Mouse (Mus musculus): Measurements from ENCODE around the gene Ccng2.

Gene Ccng2

DNA sequence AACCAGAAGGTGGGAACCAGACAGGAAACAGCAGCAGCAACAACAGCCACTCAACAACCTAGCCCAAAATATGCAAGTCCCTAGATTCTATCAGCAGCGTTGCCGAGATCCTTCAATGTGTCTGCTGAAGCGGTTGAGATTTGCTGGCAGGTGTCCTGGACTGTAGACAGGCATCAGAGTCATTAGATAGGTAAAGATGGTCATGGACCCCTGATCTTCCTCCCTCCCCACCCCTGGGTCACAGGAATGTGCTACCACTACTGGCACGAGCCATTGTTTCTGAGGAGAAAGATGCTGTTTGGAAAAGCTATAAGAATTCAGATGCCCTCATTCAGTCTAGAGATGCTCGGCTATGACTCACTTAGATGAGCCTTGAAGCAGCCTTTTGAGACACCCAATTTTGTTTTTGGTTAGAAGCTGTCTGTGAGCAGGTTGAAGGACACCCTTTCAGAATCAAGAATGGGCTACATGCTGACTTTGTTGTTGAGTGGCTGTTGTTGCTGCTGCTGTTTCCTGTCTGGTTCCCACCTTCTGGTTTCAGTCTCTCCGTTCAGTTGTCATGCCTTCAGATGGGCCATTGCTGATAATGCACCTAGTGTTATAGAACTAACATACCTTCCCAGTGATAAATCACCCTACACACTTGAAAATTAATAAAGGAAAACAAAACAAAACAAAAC is 3.5 kb upstream of the Ccng2 start:
- DNase-seq (ENCODE audit: low spot score in 2 of 2), result no peak

DNA sequence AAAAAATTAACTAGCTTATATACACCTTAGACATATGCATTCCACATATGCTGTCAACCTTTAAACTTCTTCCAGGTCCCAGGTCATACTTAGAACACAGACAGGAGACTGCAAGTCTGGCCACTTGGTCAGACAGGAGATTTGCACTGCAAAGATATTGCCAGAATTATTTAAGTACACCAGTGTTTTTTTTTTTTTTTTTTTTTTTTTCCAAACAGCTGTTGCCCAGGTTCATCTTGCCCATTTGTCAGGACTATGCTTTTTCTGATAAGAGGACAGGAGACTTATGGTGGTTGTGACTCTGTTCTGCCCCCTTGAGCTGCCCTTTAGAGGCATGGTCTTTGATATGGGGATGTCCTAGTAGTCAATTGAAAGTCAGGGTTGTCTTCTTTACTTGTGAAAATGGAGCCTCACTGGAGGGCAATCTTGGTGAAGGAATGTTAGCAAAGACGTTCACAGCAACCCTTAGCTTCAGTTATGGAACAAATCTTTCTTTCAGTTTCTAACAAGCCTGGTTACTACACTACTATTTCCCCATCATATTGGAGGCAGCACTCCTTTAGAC is 2.8 kb upstream of the Ccng2 start:
- no peak for DNase-seq (ENCODE audit: low spot score in 2 of 2)

DNA sequence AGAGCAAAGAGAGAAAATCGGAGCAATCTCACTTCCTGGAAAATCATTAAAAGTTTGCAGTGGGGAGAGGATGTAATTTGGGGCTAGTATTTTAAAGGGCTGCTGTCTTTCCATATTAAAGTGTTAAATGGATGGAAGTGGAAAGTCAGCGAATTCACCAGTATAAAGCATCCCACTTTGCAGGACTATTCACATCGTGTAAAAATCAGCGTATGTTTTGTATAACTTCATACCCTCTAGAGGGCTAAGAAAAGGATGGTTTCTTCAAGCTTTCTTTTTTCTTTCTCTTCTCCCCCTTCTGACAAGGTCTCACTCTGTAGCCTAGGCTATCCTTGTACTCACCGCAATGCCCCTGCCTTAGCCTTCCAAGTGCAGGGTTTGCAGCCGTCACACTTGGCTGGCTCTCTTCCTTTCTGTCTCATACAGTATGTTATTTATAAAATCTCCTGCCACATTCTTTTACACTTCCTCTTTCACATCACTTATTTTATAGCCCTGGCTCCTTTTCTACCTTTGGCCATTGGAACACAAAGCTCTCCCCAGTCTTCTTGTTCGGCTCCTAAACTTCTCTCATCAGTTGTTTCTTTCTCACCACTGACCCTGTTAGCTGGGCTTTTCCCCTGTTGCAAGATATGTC is 1.8 kb upstream of the Ccng2 start:
- no peak for DNase-seq (ENCODE audit: low spot score in 2 of 2)

DNA sequence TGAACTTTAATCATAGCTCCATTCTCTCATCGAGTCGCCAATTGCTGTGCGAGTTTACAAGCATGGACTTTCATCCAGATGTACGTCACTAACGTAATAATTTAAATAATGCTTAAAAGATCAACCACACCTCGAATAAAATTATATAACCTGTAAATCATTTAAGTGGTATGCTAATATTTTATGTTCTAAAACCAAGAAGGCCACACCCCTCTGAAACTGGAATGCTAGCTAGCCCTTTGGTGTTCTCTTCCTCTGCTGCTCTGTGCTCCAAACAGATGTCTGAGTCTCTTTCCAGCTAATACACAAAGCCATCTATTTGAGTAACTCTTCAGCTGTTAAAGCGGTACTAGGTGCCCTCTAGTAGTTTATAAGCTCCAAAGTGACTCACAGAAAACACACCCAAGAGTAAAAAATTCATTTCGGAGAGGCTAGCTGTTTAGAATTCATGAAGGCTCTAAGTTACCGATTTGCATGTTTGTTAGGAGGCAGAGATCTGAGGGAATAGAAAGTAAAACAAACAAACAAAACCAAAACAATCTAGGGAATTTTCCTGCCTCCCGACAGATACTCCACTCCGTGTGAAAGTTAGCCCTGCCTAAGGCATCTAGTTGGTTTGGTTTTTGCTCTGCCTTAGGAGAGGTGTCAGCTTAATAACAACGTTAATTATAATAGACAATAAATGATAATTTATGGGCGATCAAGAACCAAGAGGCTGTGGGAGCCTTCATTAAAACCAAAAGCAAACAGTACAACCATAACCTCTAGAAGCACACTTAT is 1.1 kb upstream of the Ccng2 start:
- DNase-seq (ENCODE audit: low spot score in 2 of 2), result no peak

DNA sequence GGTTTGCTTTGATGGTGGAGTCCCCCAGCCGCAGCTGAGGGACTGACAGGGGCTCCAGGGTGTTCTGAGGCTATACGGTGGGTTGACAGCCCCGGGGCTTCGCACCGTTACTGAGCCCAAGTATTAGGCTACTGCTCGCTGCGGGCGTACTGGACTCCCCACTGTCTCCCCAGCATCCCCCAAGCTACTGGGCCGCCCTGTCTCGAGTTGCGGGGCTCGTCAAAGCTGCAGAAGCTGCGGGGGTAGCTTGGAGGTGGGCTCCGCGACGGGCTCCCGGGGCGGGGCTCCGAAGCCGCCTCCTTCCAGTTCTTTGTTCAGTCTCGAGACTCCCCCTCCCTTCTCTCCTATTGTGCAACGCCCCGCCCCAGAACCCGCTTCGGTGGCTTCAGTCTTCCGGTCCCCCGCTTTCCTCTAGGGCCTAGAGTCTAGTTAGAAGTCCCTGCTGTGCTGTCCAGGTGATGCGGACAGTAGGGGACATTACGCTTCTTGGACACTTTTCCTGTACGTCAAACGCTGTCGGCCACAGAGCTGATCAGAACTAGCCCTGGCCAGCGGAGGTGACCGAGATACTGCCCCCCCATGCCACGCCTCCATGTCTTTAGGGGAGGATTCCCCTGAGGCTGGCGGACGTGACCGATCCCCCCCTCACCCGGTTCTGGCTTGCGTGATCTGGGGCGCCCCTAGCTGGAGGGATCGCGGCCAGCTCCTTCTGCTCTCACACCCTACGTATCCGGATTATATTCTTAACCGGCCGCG is 972 bp downstream of the Ccng2 start:
- DNase-seq (ENCODE audit: low spot score in 2 of 2), result peak; percentile 75 to 76

DNA sequence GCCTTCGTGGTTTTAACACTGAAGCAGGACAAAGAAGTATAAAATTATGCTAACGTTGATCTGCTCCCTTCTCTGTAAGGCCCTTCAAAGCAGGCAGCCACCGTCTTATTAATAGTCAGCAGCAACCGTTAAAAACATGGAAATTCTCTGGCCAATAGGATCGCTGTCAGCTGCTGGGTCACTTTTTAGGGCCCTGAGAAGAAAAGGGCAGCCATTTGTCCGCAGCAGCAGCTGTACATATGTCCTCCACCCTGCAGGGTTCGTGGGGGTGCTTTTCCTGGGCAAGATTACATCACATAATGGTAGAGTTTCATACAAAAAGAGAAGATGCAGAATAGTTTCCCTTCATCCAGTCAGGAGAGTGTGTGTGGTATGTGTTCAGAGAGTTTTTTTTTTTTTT is 3.0 kb downstream of the Ccng2 start:
- DNase-seq (ENCODE audit: low spot score in 2 of 2), result no peak

DNA sequence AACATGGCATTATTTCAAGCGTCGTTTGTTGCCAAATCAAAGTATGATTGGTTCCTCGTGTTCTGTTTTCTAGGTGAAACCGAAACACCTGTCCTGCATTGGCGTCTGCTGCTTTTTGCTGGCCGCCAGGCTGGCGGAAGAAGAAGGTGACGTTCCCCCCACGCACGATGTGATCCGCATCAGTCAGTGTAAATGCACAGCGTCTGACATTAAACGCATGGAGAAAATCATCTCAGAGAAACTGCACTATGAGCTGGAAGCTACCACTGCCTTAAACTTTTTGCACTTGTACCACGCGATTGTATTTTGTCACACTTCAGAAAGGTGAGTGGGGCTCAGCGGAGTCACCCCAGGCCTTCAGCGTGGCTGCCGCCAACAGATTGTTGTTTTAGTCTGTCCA is 3.7 kb downstream of the Ccng2 start:
- no peak for DNase-seq (ENCODE audit: low spot score in 2 of 2)

DNA sequence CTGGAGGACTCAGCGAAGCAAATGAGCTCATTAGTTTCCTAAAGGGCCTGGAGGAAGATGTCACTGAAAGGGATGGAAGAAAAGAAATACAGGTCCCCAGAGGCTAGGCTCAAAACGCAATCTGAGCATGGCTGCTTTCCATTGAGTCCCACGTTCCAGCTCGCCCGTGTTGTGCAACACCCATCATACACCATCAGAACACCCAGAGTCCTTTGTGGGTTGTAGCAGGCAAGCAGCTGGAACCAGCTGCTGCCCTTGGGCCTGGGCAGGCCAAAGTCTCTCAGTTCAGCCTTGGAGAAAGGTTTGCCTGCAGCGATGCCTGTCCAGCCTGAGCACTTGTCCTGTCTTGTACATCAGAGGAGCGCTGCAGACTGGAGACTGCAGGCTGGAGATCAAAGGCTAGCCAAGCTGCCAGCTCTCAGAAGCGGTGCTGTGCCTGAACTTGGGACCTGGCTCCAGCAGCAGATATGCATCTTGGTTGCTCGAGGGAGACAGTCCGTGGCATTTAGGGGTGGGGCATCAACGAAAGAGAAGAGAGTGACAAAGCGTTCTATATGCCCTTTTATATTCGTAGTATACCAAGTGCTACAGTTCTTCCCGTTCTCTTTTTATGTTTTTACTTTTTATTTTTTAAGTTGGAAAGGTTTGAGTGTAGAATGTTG is 15.5 kb downstream of the Ccng2 start:
- no peak for DNase-seq (ENCODE audit: low spot score in 2 of 2)

DNA sequence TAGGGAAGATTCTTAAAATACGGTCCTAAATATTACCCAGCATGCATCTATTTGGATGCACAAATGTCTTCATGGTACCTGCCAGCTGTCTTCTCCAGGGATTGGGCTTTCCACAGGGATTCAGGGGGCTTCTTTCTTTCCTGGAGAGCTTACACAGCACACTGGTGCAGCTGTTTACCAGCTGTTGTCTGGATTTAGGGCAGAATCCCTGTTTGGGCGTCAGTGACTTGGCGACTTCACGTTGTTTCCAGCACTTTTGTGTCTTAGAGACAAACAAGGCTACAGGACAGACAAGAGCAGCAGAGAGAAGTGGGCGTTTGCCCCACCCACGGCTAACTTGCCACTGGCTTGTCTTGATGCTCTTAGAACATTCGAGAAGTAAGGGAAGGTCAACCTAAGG is 16.1 kb downstream of the Ccng2 start:
- no peak for DNase-seq (ENCODE audit: low spot score in 2 of 2)

DNA sequence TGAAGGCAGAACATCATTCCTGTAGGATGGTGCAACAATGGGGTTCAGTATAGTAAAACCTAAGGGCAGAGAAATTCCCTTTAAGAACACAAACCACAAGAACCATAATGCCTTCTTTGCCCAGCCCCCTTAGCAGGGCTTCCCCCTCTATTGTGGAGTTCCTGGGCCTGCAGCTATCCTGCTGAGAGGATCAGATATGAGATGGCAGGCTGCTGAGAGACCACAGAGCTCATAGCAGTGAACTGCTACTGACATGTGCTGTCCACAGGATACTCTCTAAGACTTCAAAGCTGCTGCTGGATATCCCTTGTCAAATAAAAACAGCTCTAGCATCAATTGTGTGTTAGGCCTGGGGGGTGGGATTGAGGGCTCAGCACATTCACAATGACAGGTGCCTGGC is 21.5 kb downstream of the Ccng2 start:
- no peak for DNase-seq (ENCODE audit: low spot score in 2 of 2)

DNA sequence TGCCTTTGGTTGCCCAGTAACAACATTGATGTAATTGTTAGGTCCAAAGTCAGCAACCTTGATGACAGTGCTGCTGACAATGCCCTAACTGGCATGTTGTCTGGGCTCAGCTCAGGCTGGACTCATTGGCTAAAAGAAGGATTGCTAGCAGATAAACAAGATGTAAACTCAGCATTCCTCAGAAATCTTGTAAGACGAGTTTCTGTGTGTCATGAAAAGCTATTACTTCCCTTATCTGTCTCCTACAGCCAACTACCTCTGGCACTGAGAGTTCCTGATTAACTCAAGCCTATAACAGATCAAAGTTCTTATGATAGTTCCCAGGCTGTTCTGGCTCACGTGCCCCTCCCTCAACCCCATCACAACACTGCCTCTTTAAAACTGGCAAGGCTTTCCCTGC is 23.2 kb downstream of the Ccng2 start:
- DNase-seq (ENCODE audit: low spot score in 2 of 2), result no peak

DNA sequence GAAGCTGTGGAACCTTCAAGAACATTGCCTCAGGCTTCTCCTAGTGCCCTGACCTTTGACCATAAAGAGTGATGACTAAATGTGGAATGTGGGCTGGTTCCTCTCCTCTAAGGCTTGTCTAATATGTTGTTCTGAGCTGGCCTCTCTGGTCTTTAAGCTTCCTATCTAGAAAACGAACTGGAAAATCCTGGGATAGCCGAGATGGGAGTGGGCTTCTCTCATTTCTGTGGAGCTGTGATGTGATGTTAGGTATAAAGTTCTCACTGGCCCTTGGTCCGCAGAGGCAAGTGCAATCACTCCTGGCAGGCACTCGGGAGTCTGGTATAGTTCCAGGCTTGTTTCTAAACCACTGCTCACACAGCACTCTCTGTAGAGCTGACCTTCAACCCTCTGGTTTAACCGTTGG is 29.3 kb downstream of the Ccng2 start:
- DNase-seq (ENCODE audit: low spot score in 2 of 2), result no peak

DNA sequence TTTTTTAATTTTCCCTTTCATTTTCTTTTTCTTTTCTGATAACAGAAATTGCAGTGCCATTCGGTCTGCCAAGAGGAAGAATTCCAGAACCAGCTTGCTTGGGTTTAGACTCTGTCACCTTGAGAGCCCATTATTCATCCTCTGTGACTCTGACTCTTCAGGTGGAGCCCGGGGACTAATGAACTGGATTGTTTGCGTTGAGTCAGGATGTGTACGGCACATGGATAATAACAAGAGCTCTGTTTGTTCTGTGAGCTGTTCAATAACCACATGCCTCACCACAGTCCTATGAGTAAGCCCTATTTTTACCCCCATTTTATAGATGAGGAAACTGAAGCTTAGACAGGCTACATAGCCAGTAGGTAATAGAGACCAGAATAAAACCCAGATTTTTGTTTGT is 29.7 kb downstream of the Ccng2 start:
- DNase-seq (ENCODE audit: low spot score in 2 of 2), result no peak

DNA sequence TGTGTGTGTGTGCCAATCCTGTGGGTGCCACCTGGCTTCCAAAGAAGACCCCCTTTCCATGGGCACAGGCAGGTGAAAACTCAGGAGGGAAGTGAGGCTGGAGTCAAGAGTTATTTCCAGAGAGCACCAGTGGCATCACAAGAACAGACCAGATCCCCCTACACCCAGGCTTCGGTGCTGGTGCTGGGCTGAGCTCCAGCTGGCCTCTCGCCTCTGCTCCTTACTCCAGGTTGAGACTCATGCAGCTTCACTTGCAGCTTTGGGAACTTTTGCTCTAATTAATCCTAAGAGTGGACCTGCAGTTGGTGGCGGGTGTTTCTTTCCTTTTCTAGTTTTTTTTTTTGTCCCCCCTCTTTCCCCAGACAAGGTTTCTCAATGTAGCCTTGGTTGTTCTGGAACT is 30.3 kb downstream of the Ccng2 start:
- no peak for DNase-seq (ENCODE audit: low spot score in 2 of 2)

DNA sequence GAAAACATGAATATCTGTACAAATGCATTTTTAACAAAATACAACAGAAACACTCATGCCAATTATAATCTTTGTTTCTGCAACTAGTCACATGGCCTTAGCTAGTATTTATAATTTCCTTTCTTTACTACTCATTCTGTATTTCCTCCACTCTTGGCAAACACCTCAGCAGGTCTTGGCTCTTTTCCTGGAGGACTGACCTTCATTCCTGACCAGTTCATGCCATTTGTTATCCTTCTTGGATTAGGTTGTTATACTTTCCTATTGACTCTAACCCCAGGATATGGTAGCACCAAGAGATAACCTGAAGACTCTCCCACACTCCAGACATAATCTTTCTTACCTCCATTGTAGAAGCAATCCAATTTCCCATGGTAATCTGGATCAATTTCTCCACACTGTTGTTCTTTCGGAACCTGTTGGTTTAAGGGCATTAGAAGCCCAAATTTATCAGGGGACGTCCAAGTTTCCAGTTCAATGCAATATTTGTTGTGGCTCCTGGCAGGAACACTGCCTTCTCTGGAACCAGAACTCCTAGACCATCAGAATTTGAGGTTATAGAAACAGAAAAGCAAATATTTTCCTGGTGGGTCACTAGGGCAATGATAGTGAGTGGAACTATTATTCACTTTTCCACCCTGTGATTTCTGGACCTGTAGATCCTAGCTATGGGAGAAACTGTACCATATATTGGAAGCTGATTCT is 38.2 kb downstream of the Ccng2 start:
- no peak for DNase-seq (ENCODE audit: low spot score in 2 of 2)

DNA sequence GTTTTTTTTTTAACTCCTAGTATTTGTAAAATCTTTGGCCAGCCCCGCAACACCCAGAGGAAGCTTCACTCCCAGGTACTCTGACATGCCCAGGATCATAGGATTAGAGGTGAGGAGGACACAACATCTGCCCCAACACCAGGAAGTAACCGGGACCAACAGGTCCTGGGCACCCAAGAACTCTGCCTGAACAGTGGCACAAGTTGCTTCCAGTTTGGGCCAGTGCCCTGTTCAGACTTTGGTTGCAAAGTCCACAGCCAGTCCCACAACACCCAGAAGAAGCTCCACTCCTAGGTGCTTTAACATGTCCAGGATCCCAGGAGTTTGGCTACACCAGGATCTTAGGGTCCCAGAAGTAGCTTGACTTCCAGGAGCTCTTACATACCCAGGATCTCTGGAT is 41.9 kb downstream of the Ccng2 start:
- no peak for DNase-seq (ENCODE audit: low spot score in 2 of 2)

DNA sequence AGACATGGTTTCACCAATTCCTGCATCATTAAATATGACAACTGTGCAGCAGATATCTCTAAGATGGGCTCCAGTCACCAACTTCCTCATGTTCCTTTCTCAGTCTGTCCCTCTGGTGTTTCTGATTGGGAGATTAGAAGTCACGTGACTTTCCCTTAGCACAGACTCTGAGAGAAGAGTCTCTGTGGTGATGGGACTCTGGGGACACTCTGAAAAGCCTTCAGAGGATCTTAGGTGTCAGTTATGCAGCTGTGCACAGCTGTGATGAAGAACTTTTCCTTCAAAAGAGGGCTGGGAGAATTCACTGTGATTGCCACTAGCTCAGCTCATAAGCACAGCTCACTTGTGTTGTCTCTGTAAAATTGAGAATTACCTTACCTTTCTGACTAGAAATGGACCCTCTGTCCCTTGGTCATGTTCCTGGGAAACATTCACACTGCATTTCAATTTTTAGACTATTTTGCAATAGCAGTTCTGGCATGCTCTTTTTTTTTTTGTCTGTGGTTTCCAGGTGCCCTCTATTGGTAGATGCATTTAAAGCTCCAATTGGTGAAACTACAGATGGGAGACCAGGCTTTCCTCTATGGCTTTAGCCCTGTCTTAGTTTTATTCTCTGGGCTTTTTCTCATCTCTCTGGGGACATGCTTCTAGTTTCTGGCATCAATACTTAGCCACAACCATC is 56.4 kb downstream of the Ccng2 start:
- peak in 1 of 2 experiments; percentile 11 for DNase-seq (ENCODE audit: low spot score in 2 of 2)
